Mouse (Mus musculus) ES-E14 (cell line): ENCODE measurements around the gene Pcdh7.

Source experiments
- HCFC1 ChIP-seq: IDR thresholded peaks from 2 replicates; pipeline ENCODE4 v1.6.1; 2012; ENCODE audit warnings: low read length, inconsistent platforms, borderline replicate concordance; ENCODE audit not compliant: insufficient read depth
- MAFK ChIP-seq: IDR thresholded peaks from 2 replicates; pipeline ENCODE4 v1.6.1; 2014; ENCODE audit warnings: mild to moderate bottlenecking, low read depth, low read length, inconsistent platforms; ENCODE audit not compliant: insufficient read depth
- ZNF384 ChIP-seq: IDR thresholded peaks from 2 replicates; pipeline ENCODE4 v1.6.1; 2012; ENCODE audit warnings: low read depth, low read length, inconsistent platforms

DNA sequence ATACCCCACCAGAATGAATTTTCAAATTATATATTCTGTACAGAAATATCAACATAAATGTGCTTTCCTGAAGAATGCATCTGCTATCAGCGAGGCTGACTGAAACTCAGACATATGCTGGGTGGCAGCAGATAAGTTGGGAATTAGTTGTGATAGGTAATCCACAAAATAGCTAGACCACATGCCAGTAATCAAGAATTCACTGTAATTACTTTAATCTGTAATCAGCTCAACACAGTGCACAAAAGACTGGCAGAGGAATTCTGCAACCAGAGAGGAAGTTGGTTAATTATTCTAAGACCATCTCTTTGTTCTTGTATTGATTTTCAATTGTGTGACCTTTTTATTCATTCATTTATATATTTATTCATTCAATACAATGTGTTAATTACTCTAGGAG is 148.3 kb downstream of the Pcdh7 start:
- no peak for TF ChIP-seq ZNF384
- no peak for TF ChIP-seq MAFK
- no peak for TF ChIP-seq HCFC1
